Mouse (Mus musculus) forebrain, embryonic 14.5 days (tissue): ENCODE data around the gene Dchs2. TPM values are rescaled to one million over a fixed set of nuclear protein-coding genes. Genes with fewer than 3 reads are reported as not detected.

ENCODE experiments used
- ATAC-seq: fragments of 200-750 bp; cut with Nextera tagmentation; 2 replicates; pipeline ENCODE4 v1.8.0; 2017; ENCODE audit warnings: mild to moderate bottlenecking, moderate library complexity
- DNase-seq: peaks from one replicate; pipeline ENCODE4 v3.0.0-alpha.2; 2015; ENCODE audit warnings: low spot score
- H3K27ac ChIP-seq: fragments of 300-500 bp; sonication (generic); 2 replicates; pipeline ENCODE4 v1.5.1; 2014; ENCODE audit warnings: low read depth, mild to moderate bottlenecking, control low read depth, low read length, moderate library complexity
- H3K27me3 ChIP-seq: fragments of 300-500 bp; sonication (generic); replicated peaks from 2 replicates; pipeline ENCODE4 v1.6.1; 2014; ENCODE audit warnings: low read length, control low read depth, mixed read lengths; ENCODE audit not compliant: control insufficient read depth, insufficient read depth
- H3K36me3 ChIP-seq: fragments of 300-500 bp; sonication (generic); 2 replicates; pipeline ENCODE4 v1.6.1; 2014; ENCODE audit warnings: low read length, control low read depth; ENCODE audit not compliant: control insufficient read depth, insufficient read depth
- H3K4me1 ChIP-seq: fragments of 300-500 bp; sonication (generic); 2 replicates; pipeline ENCODE4 v1.6.1; 2014; ENCODE audit warnings: antibody characterized with exemption, low read length, control low read depth; ENCODE audit not compliant: control insufficient read depth, insufficient read depth
- H3K4me2 ChIP-seq: fragments of 300-500 bp; sonication (generic); 2 replicates; pipeline ENCODE4 v1.6.1; 2014; ENCODE audit warnings: mild to moderate bottlenecking, control low read depth, low read length
- H3K4me3 ChIP-seq: fragments of 300-500 bp; sonication (generic); 2 replicates; pipeline ENCODE4 v1.5.1; 2014; ENCODE audit warnings: low read depth, low read length, control low read depth
- H3K9ac ChIP-seq: fragments of 300-500 bp; sonication (generic); 2 replicates; pipeline ENCODE4 v1.6.1; 2014; ENCODE audit warnings: mild to moderate bottlenecking, low read length, control low read depth, moderate library complexity
- H3K9me3 ChIP-seq: fragments of 300-500 bp; sonication (generic); replicated peaks from 2 replicates; pipeline ENCODE4 v1.6.1; 2016; ENCODE audit warnings: low read length, control low read depth, mixed read lengths; ENCODE audit not compliant: control insufficient read depth
- WGBS: fragments of 180-500 bp; shearing (Covaris S2); extraction: QIAGEN DNeasy Blood & Tissue Kit; methylation state at CpG from one replicate; pipeline ENCODE4 v1.1.7; 2014; 5-methylcytosine and 5-hydroxymethylcytosine counted together
- polyA plus RNA-seq: library from polyadenylated mRNA; unstranded; fragments of >200 nt; fragmentation: Nextera tagmentation; extraction: Ambion mirVana; gene quantifications from 2 replicates; pipeline ENCODE4 v1.2.1, GENCODE M21; 2014

The Dchs2 gene
- polyA plus RNA-seq, 1 experiment from 2014 or later, result 0.27 TPM

GRCm38 (mm10) chr3:83250001-83250545 lies 122.3 kb downstream of the Dchs2 start:
- 81% methylated on average over 4 of the region's 4 CpGs for WGBS
- H3K9me3 ChIP-seq, result no peaks in the 10 kb centered on the region
- no peaks in the 10 kb centered on the region for H3K36me3 ChIP-seq
- DNase-seq, result no peak
- H3K4me2 ChIP-seq, result no peak overlapping the region
- H3K27me3 ChIP-seq, result no peaks in the 10 kb centered on the region
- H3K9ac ChIP-seq, result no peak overlapping the region
- H3K4me1 ChIP-seq, result no peaks in the 10 kb centered on the region
- ATAC-seq, result no peak
- no peak overlapping the region for H3K4me3 ChIP-seq
- no peak overlapping the region for H3K27ac ChIP-seq

- ATAC-seq, result no peak
- WGBS, result 85% methylated on average over 7 of the region's 7 CpGs
Measured at GRCm38 (mm10) chr3:83251899-83252298, 124.2 kb downstream of the Dchs2 start.

GRCm38 (mm10) chr3:83259421-83259820 lies 131.7 kb downstream of the Dchs2 start:
- WGBS, result 67% methylated on average over 4 of the region's 4 CpGs

More at GRCm38 (mm10) chr3:83251899-83252298, 124.2 kb downstream of the Dchs2 start:
- DNase-seq, result no peak
- no peak overlapping the region for H3K27ac ChIP-seq
- no peaks in the 10 kb centered on the region for H3K9me3 ChIP-seq
- no peak overlapping the region for H3K9ac ChIP-seq
- H3K4me1 ChIP-seq, result no peaks in the 10 kb centered on the region
- H3K4me3 ChIP-seq, result no peak overlapping the region
- H3K36me3 ChIP-seq, result no peaks in the 10 kb centered on the region
- no peaks in the 10 kb centered on the region for H3K27me3 ChIP-seq
- no peak overlapping the region for H3K4me2 ChIP-seq

GRCm38 (mm10) chr3:83266009-83266408 lies 138.3 kb downstream of the Dchs2 start:
- ATAC-seq (no peak), DNase-seq (no peak)
- H3K9ac ChIP-seq, result no peak overlapping the region
- no peaks in the 10 kb centered on the region for H3K36me3 ChIP-seq
- H3K27me3 ChIP-seq, result no peaks in the 10 kb centered on the region
- no peak overlapping the region for H3K27ac ChIP-seq
- no peaks in the 10 kb centered on the region for H3K4me1 ChIP-seq
- WGBS, result 94% methylated on average over 4 of the region's 4 CpGs
- no peaks in the 10 kb centered on the region for H3K9me3 ChIP-seq
- no peak overlapping the region for H3K4me3 ChIP-seq
- H3K4me2 ChIP-seq, result no peak overlapping the region

More at GRCm38 (mm10) chr3:83259421-83259820, 131.7 kb downstream of the Dchs2 start:
- ATAC-seq (no peak), DNase-seq (no peak)
- Histone ChIP-seq H3K9me3 (no peaks in the 10 kb centered on the region), H3K4me3 (no peak overlapping the region), H3K4me2 (no peak overlapping the region), H3K27me3 (no peaks in the 10 kb centered on the region), H3K36me3 (no peaks in the 10 kb centered on the region), H3K9ac (no peak overlapping the region), H3K27ac (no peak overlapping the region), H3K4me1 (no peaks in the 10 kb centered on the region)

- 90% methylated on average over 14 of the region's 14 CpGs for WGBS
- Histone ChIP-seq H3K4me3 (no peak overlapping the region), H3K9me3 (no peaks in the 10 kb centered on the region), H3K27ac (no peak overlapping the region), H3K4me1 (0 out of 2 replicates have a peak, but pooled peaks cover 3% of the 10 kb centered on the region), H3K27me3 (no peaks in the 10 kb centered on the region), H3K9ac (no peak overlapping the region), H3K4me2 (no peak overlapping the region), H3K36me3 (no peaks in the 10 kb centered on the region)
- DNase-seq, result no peak
- no peak for ATAC-seq
Measured at GRCm38 (mm10) chr3:83270228-83270627, 142.5 kb downstream of the Dchs2 start.

GRCm38 (mm10) chr3:83270982-83271381 lies 143.2 kb downstream of the Dchs2 start:
- Histone ChIP-seq H3K27ac (no peak overlapping the region), H3K4me2 (no peak overlapping the region), H3K4me1 (0 out of 2 replicates have a peak, but pooled peaks cover 3% of the 10 kb centered on the region), H3K9ac (no peak overlapping the region), H3K27me3 (no peaks in the 10 kb centered on the region), H3K4me3 (no peak overlapping the region), H3K36me3 (no peaks in the 10 kb centered on the region), H3K9me3 (no peaks in the 10 kb centered on the region)
- DNase-seq (peak; percentile 4), ATAC-seq (no peak)
- 65% methylated on average over 9 of the region's 9 CpGs for WGBS

GRCm38 (mm10) chr3:83273555-83274244 lies 146.0 kb downstream of the Dchs2 start:
- Histone ChIP-seq H3K9me3 (no peaks in the 10 kb centered on the region), H3K9ac (no peak overlapping the region), H3K4me1 (0 out of 2 replicates have a peak, but pooled peaks cover 3% of the 10 kb centered on the region), H3K4me3 (no peak overlapping the region), H3K36me3 (no peaks in the 10 kb centered on the region), H3K4me2 (peak overlapping the region; percentile 27), H3K27me3 (no peaks in the 10 kb centered on the region), H3K27ac (no peak overlapping the region)
- peak; percentile 76 for ATAC-seq
- DNase-seq, result peak; percentile 91
- 45% methylated on average over 19 of the region's 19 CpGs for WGBS

GRCm38 (mm10) chr3:83275703-83276102 lies 148.0 kb downstream of the Dchs2 start:
- DNase-seq, result no peak
- Histone ChIP-seq H3K4me1 (0 out of 2 replicates have a peak, but pooled peaks cover 3% of the 10 kb centered on the region), H3K9ac (no peak overlapping the region), H3K4me2 (no peak overlapping the region), H3K4me3 (no peak overlapping the region), H3K27me3 (no peaks in the 10 kb centered on the region), H3K27ac (no peak overlapping the region), H3K36me3 (no peaks in the 10 kb centered on the region), H3K9me3 (no peaks in the 10 kb centered on the region)
- WGBS, result 80% methylated on average over 5 of the region's 5 CpGs
- no peak for ATAC-seq

- Histone ChIP-seq H3K4me3 (no peak overlapping the region), H3K36me3 (no peaks in the 10 kb centered on the region), H3K9me3 (no peaks in the 10 kb centered on the region), H3K9ac (no peak overlapping the region), H3K27me3 (no peaks in the 10 kb centered on the region), H3K27ac (no peak overlapping the region), H3K4me1 (no peaks in the 10 kb centered on the region), H3K4me2 (no peak overlapping the region)
- no peak for DNase-seq
- WGBS, result 70% methylated on average over 1 of the region's 1 CpGs
- ATAC-seq, result no peak
Measured at GRCm38 (mm10) chr3:83283882-83284281, 156.1 kb downstream of the Dchs2 start.
